Mouse (Mus musculus) fat pad, adult 2 months (tissue): ENCODE measurements at regions not wholly inside any gene's neighbourhood (a gene's known extent, or its start where the extent isn't known, plus 50 kb on each side); places are given as distances from the start of the nearest gene placed in this dataset.

ENCODE experiments used
- DNase-seq: peaks from one replicate; pipeline ENCODE4 v3.0.0-alpha.2; 2011; ENCODE audit warnings: low read depth, low spot score; ENCODE audit errors: extremely low read depth

DNA sequence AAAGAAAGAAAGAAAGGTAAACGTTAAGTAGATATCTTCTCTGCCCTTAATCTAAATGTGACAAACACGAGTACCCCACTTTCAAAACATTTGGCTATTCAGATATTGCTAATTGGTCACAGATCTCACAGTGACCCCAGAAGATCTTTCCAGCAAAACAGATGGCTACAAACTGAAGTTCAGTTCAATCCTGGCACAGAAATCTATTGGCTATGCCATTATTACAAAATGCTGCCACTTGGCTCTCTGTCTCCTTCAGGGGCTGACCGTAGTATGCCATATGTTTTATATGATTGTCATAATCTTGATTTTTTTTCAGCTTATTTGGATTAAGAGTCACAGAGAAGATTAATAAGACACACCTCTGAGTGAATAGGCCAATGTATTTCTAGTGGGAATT is 873.2 kb downstream of the Slc22a22 start:
- no peak for DNase-seq

DNA sequence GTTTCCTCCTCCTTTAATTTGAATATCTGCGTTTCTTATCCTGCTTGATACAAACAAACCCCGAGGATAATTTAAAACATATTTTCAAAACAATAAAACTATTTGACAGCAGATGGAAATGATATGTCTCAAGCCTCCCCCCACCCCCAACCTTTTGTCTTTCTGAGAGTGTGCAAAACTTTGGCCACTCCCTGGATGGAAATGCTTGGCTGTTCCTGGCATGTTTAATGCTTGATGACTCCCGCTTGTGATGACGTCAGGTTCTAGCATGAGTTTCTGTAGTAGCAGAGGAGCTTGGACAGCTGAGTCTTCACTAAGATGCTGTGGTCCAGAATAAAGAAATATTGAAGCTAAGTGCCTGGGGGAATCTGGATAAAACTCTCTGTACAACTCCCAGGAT is 884.8 kb downstream of the Slc22a22 start:
- no peak for DNase-seq

- DNase-seq, result no peak
Measured at GRCm38 (mm10) chr15:56580745-56581515, 896.5 kb downstream of the Slc22a22 start.

DNA sequence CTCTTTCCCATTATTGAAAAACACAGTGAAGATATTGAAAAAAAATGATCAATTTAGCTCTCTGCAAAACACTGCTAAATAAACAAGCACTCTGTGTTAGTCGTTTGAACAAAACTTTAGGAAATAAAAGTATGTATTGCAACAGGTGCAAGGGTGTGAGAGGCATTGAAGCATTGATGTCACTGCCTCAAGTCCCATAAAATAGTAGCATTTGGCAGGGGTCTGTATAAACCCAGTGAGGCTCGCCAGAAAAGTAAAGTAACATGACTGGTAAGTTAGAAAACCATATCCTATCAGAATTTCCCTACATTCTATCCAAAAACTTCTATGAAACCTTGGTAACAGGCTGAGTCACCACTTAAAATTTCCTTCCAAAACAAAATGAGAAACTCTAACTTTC is 914.2 kb downstream of the Slc22a22 start:
- DNase-seq, result no peak

GRCm38 (mm10) chr15:56562785-56563184 is 914.6 kb downstream of the Slc22a22 start:
- DNase-seq, result no peak

- no peak for DNase-seq
Measured at GRCm38 (mm10) chr15:56562143-56562542, 915.3 kb downstream of the Slc22a22 start.

DNA sequence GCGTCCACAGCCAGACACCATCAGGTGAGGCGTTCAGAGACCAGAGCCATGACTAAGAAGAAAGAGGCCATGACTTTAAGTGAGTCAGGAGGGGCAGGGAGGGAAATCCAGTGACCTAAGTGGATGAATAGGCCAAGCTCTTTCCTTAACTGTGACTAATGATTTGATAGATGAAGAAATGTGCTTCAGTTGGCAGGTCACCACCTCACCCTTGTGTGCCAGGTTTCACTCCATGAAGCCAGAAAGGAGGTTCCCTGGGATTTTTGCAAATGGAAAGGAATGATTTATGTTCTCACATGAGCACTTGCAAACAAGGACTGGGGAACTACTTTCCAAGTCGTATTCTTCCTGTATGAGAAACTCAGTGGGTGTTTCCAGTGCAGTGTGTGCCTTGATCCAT is 923.0 kb downstream of the Slc22a22 start:
- peak; percentile 87 for DNase-seq

- peak; percentile 83 for DNase-seq
Measured at GRCm38 (mm10) chr15:56553851-56554250, 923.6 kb downstream of the Slc22a22 start.

- DNase-seq, result no peak
Measured at GRCm38 (mm10) chr15:56531529-56531928, 945.9 kb downstream of the Slc22a22 start.

DNA sequence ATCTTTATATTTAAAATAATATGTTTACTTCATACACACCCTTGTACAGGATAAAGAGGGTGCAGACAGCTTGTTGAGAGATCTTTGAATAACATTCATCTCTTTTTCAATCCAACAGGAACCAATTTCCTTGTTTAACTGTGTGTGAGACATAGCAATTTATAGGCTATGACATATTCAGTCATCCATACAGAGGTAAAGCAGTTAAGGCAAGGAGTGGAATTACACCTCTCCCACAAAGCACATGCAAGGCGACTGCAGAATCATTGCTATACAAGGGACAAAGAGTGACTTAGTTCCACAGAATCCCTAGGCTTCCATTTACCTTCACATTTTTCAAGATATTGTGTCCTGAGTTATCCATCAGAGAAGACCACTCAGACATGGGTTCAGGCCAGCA is 959.0 kb downstream of the Slc22a22 start:
- no peak for DNase-seq

DNA sequence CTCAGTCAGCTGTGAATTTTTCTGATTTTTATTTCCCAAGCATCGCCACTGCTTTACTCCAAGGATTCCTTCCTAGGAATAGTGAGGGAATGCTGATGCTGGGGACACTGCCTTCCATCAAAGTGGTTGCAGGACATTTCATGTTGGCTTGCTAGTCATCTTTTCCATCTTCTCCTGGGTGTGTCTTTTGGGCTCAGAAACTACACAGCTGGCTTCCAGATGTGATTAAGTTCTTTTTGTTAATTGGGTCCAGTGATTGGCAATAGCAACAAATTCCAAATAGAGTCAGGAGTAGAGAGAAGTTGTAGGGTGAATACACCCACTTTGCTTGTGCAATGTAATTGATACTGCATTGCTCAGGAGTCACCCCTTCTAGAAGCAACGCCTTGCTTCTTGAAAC is 961.3 kb downstream of the Slc22a22 start:
- no peak for DNase-seq

DNA sequence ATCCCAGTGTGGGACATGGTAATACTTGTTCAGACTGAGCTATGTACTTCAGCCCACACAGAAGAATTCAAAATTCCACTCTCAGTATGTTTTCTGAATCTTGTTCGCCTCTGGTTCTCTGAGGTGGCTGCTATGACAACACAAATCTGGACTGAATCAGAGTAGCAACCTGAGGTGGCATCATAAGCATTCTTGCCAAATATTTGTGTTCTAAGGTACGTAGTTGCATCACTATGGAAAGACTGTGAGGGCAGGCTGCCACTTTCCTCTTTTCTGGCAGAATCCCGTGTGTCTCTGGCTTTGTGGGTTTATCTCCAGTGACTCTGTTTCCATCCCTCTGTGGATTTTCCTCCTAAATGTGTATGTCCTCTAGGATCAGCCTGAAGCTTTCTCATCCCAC is 978.7 kb downstream of the Slc22a22 start:
- DNase-seq, result no peak

DNA sequence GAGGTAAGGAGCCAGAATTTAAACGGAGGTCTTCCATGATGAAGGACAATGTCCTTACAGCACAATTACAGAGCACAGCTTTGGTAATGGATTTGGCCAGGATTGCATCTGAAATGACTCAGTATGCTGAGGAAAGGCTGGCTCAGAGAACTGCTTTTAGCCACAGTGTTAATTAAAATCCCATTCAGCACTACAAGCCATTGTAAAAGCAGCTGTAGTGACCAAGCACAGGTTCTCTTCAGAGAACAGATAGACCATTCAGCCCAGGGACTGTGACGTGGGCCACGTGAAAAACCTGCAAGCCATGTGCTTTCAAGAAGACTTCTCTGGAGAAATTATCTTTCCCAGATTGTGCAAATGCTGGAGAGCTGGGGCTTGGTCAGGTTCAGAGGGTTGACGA is 979.7 kb downstream of the Slc22a22 start:
- DNase-seq, result no peak

DNA sequence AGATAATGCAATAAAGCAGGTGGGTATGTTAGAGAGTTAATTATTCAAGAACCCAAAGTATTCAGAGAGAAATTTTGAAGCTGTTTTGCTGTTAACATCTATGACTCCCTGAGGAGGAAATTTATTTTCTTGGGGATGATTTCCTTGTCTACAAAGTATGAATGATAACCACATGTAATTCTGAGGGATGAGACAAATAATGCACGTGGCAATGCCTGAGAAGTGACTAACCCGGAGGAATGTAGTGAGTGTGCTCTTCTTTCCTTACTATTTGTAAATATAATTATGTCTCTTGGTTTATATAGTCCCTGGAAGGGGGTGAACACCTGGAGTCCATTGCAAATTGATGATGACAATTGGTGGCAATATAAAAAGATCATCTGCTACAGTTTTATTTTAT is 981.1 kb downstream of the Slc22a22 start:
- DNase-seq, result no peak

GRCm38 (mm10) chr15:56485931-56486330 is 991.5 kb downstream of the Slc22a22 start:
- DNase-seq, result no peak

GRCm38 (mm10) chr15:56484693-56485092 is 992.7 kb downstream of the Slc22a22 start:
- DNase-seq, result no peak

- no peak for DNase-seq
Measured at GRCm38 (mm10) chr15:56479682-56480081, 997.7 kb downstream of the Slc22a22 start.

DNA sequence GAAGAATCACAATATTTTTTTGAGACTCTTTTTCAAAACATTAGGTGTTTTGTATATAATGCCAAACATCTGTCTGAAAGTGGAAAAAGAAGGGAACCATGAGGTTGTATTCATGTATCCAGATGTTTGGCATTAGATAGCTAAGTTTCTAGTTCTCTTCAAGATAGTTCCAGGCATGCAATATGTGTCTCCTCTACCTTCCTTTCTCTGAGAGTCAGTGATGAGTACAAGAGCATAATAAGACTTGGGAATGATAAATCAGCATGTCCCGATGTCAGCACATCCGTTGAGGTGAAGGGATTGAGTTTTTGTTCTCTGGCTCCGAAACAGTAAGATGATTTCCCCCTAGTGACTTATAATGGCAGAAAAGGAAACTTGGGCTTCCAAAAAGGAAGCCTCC is 998.4 kb downstream of the Slc22a22 start:
- DNase-seq, result no peak

DNA sequence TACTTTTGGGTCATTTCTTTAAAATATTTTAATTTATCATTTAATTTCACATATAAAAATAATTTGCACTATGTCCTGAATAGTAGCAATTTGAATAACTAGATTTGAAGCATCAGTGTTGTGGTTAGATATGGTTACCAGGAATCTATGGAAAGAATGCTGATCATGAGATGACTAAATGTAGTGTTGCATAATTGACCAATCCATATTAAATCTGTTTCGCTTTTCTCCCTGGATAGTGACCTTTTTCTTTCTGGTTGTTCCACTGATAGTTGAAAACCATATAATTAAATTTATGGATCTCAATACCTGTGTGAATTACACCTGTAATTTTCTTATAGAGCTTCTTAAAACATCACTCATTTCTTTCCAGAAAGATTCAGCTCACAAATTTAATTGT is 1003.7 kb downstream of the Slc22a22 start:
- DNase-seq, result no peak

- no peak for DNase-seq
Measured at GRCm38 (mm10) chr15:56451881-56452280, 1025.5 kb downstream of the Slc22a22 start.

DNA sequence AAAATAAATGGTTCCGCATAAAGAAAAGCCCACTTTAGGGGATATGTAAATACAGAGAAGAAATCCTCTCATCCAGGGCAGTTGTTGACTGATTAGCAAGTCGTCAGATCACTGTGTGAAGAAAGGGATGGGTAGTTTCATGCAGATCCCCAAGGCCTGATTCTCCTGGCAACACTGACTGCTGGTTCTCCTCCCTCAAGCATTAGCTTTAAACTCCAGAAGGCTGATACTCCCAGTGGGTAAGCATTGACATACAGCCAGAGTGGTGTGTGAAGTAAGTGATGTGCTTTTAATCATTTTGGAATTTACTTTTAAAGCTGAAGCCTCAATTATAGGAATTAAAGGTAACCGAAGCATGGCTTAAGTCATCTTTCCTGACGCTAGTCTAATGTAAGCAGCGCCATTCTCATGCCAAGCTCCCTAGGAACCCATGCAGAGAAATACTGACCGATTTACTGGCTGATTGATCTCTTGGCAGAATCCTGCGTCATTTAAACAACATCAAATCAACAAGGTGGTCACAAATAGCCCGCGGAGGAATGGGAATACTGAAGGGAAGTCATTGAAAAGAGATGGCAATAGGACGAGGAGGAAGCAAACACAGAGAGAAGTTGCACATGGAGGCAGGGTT is 1029.3 kb downstream of the Slc22a22 start:
- DNase-seq, result no peak

DNA sequence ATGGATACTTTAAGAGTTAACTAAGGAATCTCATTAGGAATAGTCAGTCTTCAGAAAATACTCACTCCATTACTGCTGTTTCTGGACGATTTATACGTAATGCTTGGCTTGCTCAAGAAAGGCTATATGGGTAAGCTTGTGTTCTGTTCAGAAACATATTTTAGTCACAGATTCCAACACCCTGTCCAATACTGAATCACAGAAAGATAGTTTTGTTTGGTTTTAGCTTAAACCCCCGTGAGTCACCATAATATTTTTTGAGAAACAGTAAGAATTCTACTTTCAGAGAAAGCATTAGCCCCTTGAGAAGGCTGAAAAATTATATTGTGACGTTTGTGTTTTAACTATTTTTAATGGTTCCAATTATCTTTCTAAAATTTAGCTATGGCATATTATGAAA is 1037.3 kb downstream of the Slc22a22 start:
- DNase-seq, result no peak

DNA sequence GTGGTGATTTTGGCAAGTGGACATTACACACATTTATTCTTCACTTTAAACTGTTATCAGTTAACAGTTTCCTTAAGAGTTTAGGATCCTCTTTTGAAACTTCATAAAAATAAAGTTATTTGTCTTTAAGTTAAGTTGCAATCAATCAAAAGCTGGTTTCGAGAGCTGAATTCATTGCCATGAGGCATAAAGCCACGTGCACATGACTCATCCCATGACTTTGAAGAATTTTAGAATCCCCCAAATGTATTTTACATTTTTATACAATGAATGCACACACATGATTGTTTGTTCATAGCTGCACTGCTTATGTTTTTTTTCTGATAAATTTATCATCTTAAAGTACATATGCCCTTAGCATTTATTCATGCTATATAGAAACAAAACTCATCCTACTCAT is 1039.1 kb downstream of the Slc22a22 start:
- no peak for DNase-seq
